Mouse (Mus musculus) liver, embryonic 15.5 days (tissue): ENCODE measurements at regions not wholly inside any gene's neighbourhood (a gene's known extent, or its start where the extent isn't known, plus 50 kb on each side); places are given as distances from the start of the nearest gene placed in this dataset.

ENCODE experiments used
- ATAC-seq: fragments of 200-750 bp; cut with Nextera tagmentation; 2 replicates; pipeline ENCODE4 v1.8.0; 2017; ENCODE audit warnings: moderate number of reproducible peaks, mild to moderate bottlenecking, moderate library complexity; ENCODE audit not compliant: insufficient read depth
- H3K27ac ChIP-seq: fragments of 300-500 bp; sonication (generic); replicated peaks from 2 replicates; pipeline ENCODE4 v1.5.1; 2015; ENCODE audit warnings: mild to moderate bottlenecking, inconsistent platforms
- H3K27me3 ChIP-seq: fragments of 300-500 bp; sonication (generic); 2 replicates; pipeline ENCODE4 v1.6.1; 2015; ENCODE audit warnings: mild to moderate bottlenecking, inconsistent platforms
- H3K36me3 ChIP-seq: fragments of 300-500 bp; sonication (generic); replicated peaks from 2 replicates; pipeline ENCODE4 v1.6.1; 2015; ENCODE audit warnings: moderate library complexity, mild to moderate bottlenecking, inconsistent platforms
- H3K4me1 ChIP-seq: fragments of 300-500 bp; sonication (generic); replicated peaks from 2 replicates; pipeline ENCODE4 v1.6.1; 2015; ENCODE audit warnings: inconsistent platforms
- H3K4me2 ChIP-seq: fragments of 300-500 bp; sonication (generic); 2 replicates; pipeline ENCODE4 v1.6.1; 2015; ENCODE audit warnings: moderate library complexity, mild to moderate bottlenecking, inconsistent platforms
- H3K4me3 ChIP-seq: fragments of 300-500 bp; sonication (generic); replicated peaks from 2 replicates; pipeline ENCODE4 v1.5.1; 2015; ENCODE audit warnings: mild to moderate bottlenecking, inconsistent platforms
- H3K9ac ChIP-seq: fragments of 300-500 bp; sonication (generic); 2 replicates; pipeline ENCODE4 v1.6.1; 2015; ENCODE audit warnings: moderate library complexity, mild to moderate bottlenecking, inconsistent platforms
- H3K9me3 ChIP-seq: fragments of 300-500 bp; sonication (generic); replicated peaks from 2 replicates; pipeline ENCODE4 v1.6.1; 2016; ENCODE audit warnings: inconsistent platforms
- WGBS: fragments of 180-500 bp; shearing (Covaris S2); methylation state at CpG from one replicate; pipeline ENCODE4 v1.1.7; 2015; ENCODE audit warnings: mixed read lengths; ENCODE audit not compliant: insufficient replicate concordance; 5-methylcytosine and 5-hydroxymethylcytosine counted together

DNA sequence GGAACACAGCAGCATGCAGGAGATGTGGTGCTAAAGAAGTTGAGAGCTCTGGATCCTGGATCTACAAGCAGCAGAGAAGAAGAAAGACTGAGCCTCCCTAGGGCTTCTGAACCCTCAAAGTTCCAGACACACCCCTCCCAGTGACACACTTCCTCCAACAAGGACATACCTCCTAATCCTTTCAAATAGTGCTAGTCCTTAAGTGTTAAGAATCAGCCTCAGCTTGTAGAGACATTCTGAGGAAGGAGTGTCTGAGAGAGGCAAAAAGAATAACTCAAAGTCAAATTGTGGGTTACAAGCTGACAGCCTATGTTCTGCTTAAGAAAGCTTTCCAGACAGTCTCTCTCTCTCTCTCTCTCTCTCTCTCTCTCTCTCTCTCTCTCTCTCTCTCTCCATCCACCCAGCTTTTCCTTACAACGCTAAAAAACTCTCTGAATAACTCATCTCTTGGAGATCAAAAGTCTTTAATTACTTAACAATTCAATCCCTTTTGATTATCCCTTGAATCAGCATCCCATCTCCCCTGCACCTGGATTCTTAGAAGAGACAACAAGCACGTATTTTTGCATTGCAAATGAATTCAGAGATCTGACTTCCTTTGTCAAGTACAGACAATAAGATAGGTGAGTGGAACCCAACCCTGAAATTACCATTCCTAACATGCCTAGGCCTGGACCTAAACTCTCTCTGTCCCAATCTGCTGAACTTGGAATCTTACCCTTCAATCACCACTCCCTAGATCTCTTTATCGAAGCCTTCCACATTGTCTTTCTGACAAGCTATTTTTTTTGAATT is 285.7 kb downstream of the Rnf152 start:
- Histone ChIP-seq H3K4me2 (no peak overlapping the region), H3K4me3 (no peak overlapping the region), H3K4me1 (no peaks in the 10 kb centered on the region), H3K27ac (no peak overlapping the region), H3K27me3 (no peaks in the 10 kb centered on the region), H3K36me3 (no peaks in the 10 kb centered on the region), H3K9ac (no peak overlapping the region), H3K9me3 (no peaks in the 10 kb centered on the region)
- 41% methylated on average over 3 of the region's 3 CpGs for whole genome bisulfite sequencing
- no peak for ATAC-seq

DNA sequence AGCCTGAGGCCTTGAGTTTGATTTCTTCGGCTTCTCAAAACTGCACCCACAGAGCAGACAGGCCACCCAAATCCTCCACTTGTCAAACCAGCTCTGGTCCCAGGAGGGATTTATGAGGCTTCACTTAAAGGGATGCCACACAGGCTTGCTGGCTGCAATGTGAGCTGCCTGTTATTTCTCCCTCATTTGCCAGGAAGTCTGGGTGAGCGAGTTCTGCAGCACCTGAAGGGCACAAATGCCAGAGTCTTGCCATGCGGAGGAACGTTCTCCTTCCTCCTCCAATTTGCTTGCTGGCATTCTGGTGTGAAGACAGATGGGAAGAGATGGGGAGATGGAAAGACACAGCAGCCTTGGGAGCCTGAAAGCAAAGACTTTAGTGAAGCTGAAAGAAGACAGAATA is 288.6 kb downstream of the Rnf152 start:
- no peaks in the 10 kb centered on the region for H3K36me3 ChIP-seq
- no peak for ATAC-seq
- H3K27me3 ChIP-seq, result no peaks in the 10 kb centered on the region
- no peaks in the 10 kb centered on the region for H3K4me1 ChIP-seq
- no peak overlapping the region for H3K4me3 ChIP-seq
- H3K9ac ChIP-seq, result no peak overlapping the region
- no peaks in the 10 kb centered on the region for H3K9me3 ChIP-seq
- 54% methylated on average over 4 of the region's 4 CpGs for WGBS
- no peak overlapping the region for H3K27ac ChIP-seq
- no peak overlapping the region for H3K4me2 ChIP-seq

DNA sequence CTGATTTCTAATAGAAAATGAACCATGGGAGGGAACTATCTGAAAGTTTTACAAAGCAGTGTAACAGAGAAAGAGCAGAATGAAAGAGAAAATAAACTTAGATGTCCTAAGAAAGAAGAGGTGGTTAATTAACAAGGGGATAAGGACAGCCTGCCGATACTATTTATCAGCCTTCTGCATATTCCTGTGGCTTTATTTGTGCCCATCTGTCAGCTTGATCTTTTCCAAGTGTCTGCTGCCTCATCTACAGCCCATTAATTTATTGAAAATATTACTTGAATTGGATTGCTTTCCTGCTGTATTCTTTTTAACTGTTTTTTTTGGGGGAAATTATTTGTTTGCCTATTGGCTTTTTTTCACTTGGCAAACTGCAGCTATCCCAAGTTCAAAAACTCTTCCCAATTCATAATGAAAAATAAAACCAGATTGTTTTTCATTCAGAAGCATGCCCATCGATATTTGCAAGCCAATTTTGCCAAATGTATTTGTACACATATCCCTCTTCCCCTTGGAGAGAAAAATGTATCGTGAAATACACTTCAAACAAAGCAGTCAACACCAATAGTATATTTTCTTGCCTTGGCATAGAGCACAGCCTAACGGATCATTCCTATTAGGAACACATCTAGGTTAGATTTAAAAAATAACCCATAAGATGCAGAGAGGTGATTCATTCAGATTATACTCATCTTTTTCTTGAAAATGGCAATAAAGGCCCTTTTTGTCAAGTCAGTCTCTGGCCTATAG is 289.3 kb downstream of the Rnf152 start:
- ATAC-seq, result no peak
- H3K27ac ChIP-seq, result no peak overlapping the region
- no peak overlapping the region for H3K4me2 ChIP-seq
- H3K9me3 ChIP-seq, result no peaks in the 10 kb centered on the region
- H3K36me3 ChIP-seq, result no peaks in the 10 kb centered on the region
- no peaks in the 10 kb centered on the region for H3K4me1 ChIP-seq
- H3K9ac ChIP-seq, result no peak overlapping the region
- WGBS, result 57% methylated on average over 4 of the region's 4 CpGs
- H3K4me3 ChIP-seq, result no peak overlapping the region
- no peaks in the 10 kb centered on the region for H3K27me3 ChIP-seq

DNA sequence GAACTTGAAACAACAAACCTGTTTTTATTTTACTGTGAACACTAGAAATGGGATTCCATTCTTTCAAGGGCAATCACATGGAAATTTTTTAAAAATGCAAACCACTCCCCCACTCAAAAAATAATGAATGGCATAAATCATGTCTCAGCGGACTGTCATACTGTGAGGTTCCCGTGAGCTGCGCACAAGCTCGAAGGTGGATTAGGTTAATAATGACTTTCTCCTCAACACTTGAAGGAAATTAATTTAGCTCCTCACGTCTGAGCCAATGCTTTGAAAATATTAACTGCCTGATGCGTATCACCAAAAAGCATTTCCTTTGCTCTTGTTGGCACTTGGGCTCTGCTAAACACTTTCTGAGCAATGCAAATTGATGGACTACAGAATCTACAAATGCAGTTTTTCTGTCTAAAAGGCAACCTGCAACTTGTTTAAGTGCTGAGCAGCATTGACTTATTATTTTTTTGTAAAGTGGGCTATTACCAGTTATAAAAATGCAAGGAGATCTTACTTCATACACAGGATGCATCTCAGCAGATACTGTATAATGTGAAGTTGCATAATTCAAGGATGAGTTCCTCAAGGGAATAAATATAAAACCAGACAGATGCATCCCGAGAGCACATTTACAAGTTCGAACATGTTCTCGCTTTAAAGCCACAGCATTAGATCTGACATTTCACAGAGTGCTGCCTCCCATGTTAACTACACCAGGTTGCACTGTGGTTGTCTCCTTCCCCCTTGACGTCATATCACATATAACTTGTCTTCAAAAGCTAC is 282.4 kb downstream of the Cdh20 start:
- H3K4me1 ChIP-seq, result no peaks in the 10 kb centered on the region
- H3K9me3 ChIP-seq, result no peaks in the 10 kb centered on the region
- ATAC-seq, result no peak
- H3K4me3 ChIP-seq, result no peak overlapping the region
- H3K9ac ChIP-seq, result no peak overlapping the region
- WGBS, result 71% methylated on average over 10 of the region's 10 CpGs
- no peaks in the 10 kb centered on the region for H3K36me3 ChIP-seq
- no peak overlapping the region for H3K27ac ChIP-seq
- no peak overlapping the region for H3K4me2 ChIP-seq
- no peaks in the 10 kb centered on the region for H3K27me3 ChIP-seq
